ENCODE assay signal across 11 mouse cellular contexts in genomic region chr8:77488215-77488606, GRCm38 (mm10). TPM values are rescaled to one million over a fixed set of nuclear protein-coding genes. Genes with fewer than 3 reads are reported as not detected.
A peak's percentile ranks its signal among the peaks of the same experiment; 100 is the strongest.
DNase-seq lines count a peak whose midpoint lies in the region; ATAC-seq and TF ChIP-seq lines count a peak whose summit lies in the region.
"Had no signal": no experiment of that assay in that cellular context is flagged by ENCODE, and none has a peak within 500 bp of the region (broad histone marks: within the 10 kb centered on the region; RNA-seq: fewer than 3 reads in every experiment).

No protein-coding gene starts in this region.

- DNase-seq in embryonic facial prominence, embryonic 14.5 days (ENCODE audit: low spot score), result peak; percentile 58
- DNase-seq in embryonic facial prominence, embryonic 10.5 days (ENCODE audit: low spot score), result no peak
- DNase-seq in kidney, postnatal 0 days (ENCODE audit: low spot score), result peak; percentile 92
- no peak for DNase-seq in kidney, adult 2 months
- no peak for DNase-seq in thymus, postnatal 25 days
- DNase-seq in retina, postnatal 1 day, result no peak
- DNase-seq: gastrocnemius, postnatal 14 days had no signal

- 35% methylated on average over 4 of the region's 4 CpGs for WGBS in embryonic facial prominence, embryonic 14.5 days
- WGBS in embryonic facial prominence, embryonic 10.5 days, result 68% methylated on average over 4 of the region's 4 CpGs
- 32% methylated on average over 4 of the region's 4 CpGs for WGBS in kidney, postnatal 0 days
- 51% methylated on average over 4 of the region's 4 CpGs for WGBS in kidney, adult 2 months

- TF ChIP-seq POLR2A in kidney, adult 2 months (IDR thresholded peaks at IDR 0.05; ENCODE audit: low read depth, low read length), result no peak

- TF ChIP-seq CTCF in kidney, postnatal 0 days (IDR thresholded peaks at IDR 0.05; ENCODE audit: low read depth), result no peak
- no peak for TF ChIP-seq CTCF in kidney, adult 2 months (conservative IDR thresholded peaks at IDR 0.05; ENCODE audit: insufficient read depth, insufficient read length, low read depth, low read length)

- H3K27me3 ChIP-seq in embryonic facial prominence, embryonic 14.5 days (replicated peaks; ENCODE audit: control insufficient read depth, insufficient read depth, low read length), result no peaks in the 10 kb centered on the region
- H3K27me3 ChIP-seq in embryonic facial prominence, embryonic 10.5 days (replicated peaks; ENCODE audit: low read depth, poor library complexity, severe bottlenecking), result no peaks in the 10 kb centered on the region
- no peaks in the 10 kb centered on the region for H3K27me3 ChIP-seq in kidney, postnatal 0 days (ENCODE audit: insufficient read depth, low read length)
- H3K27me3 ChIP-seq in kidney, adult 2 months (replicated peaks; ENCODE audit: control insufficient read depth, insufficient read depth, low read length), result no peaks in the 10 kb centered on the region
- H3K27me3 ChIP-seq in megakaryocyte, embryonic 14.5 days (replicated peaks), result no peaks in the 10 kb centered on the region
- H3K27me3 ChIP-seq: forebrain, embryonic 13.5 days had no signal

- no peak overlapping the region for H3K9ac ChIP-seq in embryonic facial prominence, embryonic 14.5 days (ENCODE audit: low read depth, low read length)
- 0 out of 2 replicates have a peak overlapping the region, but pooled peaks have one; percentile 9 for H3K9ac ChIP-seq in kidney, postnatal 0 days (ENCODE audit: low read depth, low read length)
- H3K9ac ChIP-seq: forebrain, embryonic 13.5 days had no signal

- no peaks in the 10 kb centered on the region for H3K36me3 ChIP-seq in embryonic facial prominence, embryonic 14.5 days (ENCODE audit: control insufficient read depth, insufficient read depth, low read length)
- H3K36me3 ChIP-seq in embryonic facial prominence, embryonic 10.5 days (replicated peaks), result no peaks in the 10 kb centered on the region
- H3K36me3 ChIP-seq in kidney, postnatal 0 days (ENCODE audit: insufficient read depth, low read length), result no peaks in the 10 kb centered on the region
- no peaks in the 10 kb centered on the region for H3K36me3 ChIP-seq in kidney, adult 2 months (ENCODE audit: control insufficient read depth, insufficient read depth, low read length)
- H3K36me3 ChIP-seq in megakaryocyte, embryonic 14.5 days (replicated peaks; ENCODE audit: low read length), result peaks cover 14% of the 10 kb centered on the region

- 0 out of 2 replicates have a peak overlapping the region, but pooled peaks have one; percentile 1 for H3K27ac ChIP-seq in embryonic facial prominence, embryonic 14.5 days (replicated peaks; ENCODE audit: low read depth, low read length)
- H3K27ac ChIP-seq in embryonic facial prominence, embryonic 10.5 days (replicated peaks), result no peak overlapping the region
- H3K27ac ChIP-seq in kidney, postnatal 0 days, result peak overlapping the region; percentile 81
- H3K27ac ChIP-seq in kidney, adult 2 months (ENCODE audit: insufficient read depth, low read depth, low read length), result no peak overlapping the region
- H3K27ac ChIP-seq: forebrain, embryonic 13.5 days had no signal

- H3K4me2 ChIP-seq in embryonic facial prominence, embryonic 14.5 days (ENCODE audit: low read depth, low read length), result no peak overlapping the region
- H3K4me2 ChIP-seq in kidney, postnatal 0 days (ENCODE audit: low read length), result no peak overlapping the region
- H3K4me2 ChIP-seq: forebrain, embryonic 13.5 days had no signal

- H3K4me3 ChIP-seq in embryonic facial prominence, embryonic 14.5 days (ENCODE audit: low read depth, low read length), result no peak overlapping the region
- no peak overlapping the region for H3K4me3 ChIP-seq in embryonic facial prominence, embryonic 10.5 days
- no peak overlapping the region for H3K4me3 ChIP-seq in kidney, postnatal 0 days (replicated peaks; ENCODE audit: low read depth, low read length)
- no peak overlapping the region for H3K4me3 ChIP-seq in kidney, adult 2 months (ENCODE audit: insufficient read depth, low read depth, low read length)
- H3K4me3 ChIP-seq in megakaryocyte, embryonic 14.5 days (replicated peaks), result peak overlapping the region; percentile 44
- H3K4me3 ChIP-seq: forebrain, embryonic 13.5 days had no signal

- H3K9me3 ChIP-seq in embryonic facial prominence, embryonic 14.5 days (ENCODE audit: control insufficient read depth, low read length), result no peaks in the 10 kb centered on the region
- no peaks in the 10 kb centered on the region for H3K9me3 ChIP-seq in embryonic facial prominence, embryonic 10.5 days
- H3K9me3 ChIP-seq in kidney, postnatal 0 days (replicated peaks; ENCODE audit: low read length), result no peaks in the 10 kb centered on the region
- H3K9me3 ChIP-seq in megakaryocyte, embryonic 14.5 days, result no peaks in the 10 kb centered on the region
- H3K9me3 ChIP-seq: forebrain, embryonic 13.5 days had no signal

- peaks cover 32% of the 10 kb centered on the region for H3K4me1 ChIP-seq in embryonic facial prominence, embryonic 14.5 days (ENCODE audit: control insufficient read depth, insufficient read depth, low read length)
- H3K4me1 ChIP-seq in embryonic facial prominence, embryonic 10.5 days, result peaks cover 60% of the 10 kb centered on the region
- peaks cover 59% of the 10 kb centered on the region for H3K4me1 ChIP-seq in kidney, postnatal 0 days (replicated peaks; ENCODE audit: insufficient read depth, low read length)
- H3K4me1 ChIP-seq in kidney, adult 2 months (ENCODE audit: control insufficient read depth, insufficient read depth, low read length), result peaks cover 32% of the 10 kb centered on the region
- H3K4me1 ChIP-seq in megakaryocyte, embryonic 14.5 days, result peaks cover 98% of the 10 kb centered on the region
- H3K4me1 ChIP-seq: forebrain, embryonic 13.5 days had no signal

- ATAC-seq in embryonic facial prominence, embryonic 14.5 days (ENCODE audit: low read depth), result no peak
- 0 out of 2 replicates have a peak, but pooled peaks have one; percentile 5 for ATAC-seq in kidney, postnatal 0 days (replicated peaks; ENCODE audit: low FRiP score, low read depth)
- ATAC-seq in megakaryocyte, adult 5-6 weeks (ENCODE audit: poor library complexity, severe bottlenecking), result no peak
- ATAC-seq: forebrain, embryonic 13.5 days; hindbrain, embryonic 16.5 days had no signal

RNA-seq across cellular contexts. Expression of gene Arhgap10, which starts 29.5 kb away (rescaled TPM):
- polyA plus RNA-seq in embryonic facial prominence, embryonic 14.5 days (2014; fragmentation: Nextera tagmentation; extraction: Ambion mirVana), result 25.9 and 29.2 TPM in 2 replicates
- polyA plus RNA-seq in embryonic facial prominence, embryonic 10.5 days (2016; fragmentation: Nextera tagmentation; extraction: Ambion mirVana), result 25.5 and 26.1 TPM in 2 replicates
- polyA plus RNA-seq in kidney, postnatal 0 days (2015; fragmentation: Nextera tagmentation; extraction: Ambion mirVana), result 26.6 and 28.5 TPM in 2 replicates
- polyA plus RNA-seq in kidney, adult 2 months (2012; rRNA removed), result 26.9 and 28.0 TPM in 2 replicates
- polyA plus RNA-seq in megakaryocyte, embryonic 14.5 days (2012; ENCODE audit: insufficient read depth, low replicate concordance), result 88.6 and 107 TPM in 2 replicates
- total RNA-seq in megakaryocyte, adult 5-6 weeks (2015), result 3.9 and 5.2 TPM in 2 replicates
- 7.7 and 11.7 TPM in 2 replicates for total RNA-seq in megakaryocyte, adult 5-6 weeks (2017)

Comparison
In these comparisons a context has a peak if more than half of its experiments do, and no peak if none do; other contexts are left out.
1. DNase-seq: peak in embryonic facial prominence, embryonic 14.5 days (single experiment) and kidney, postnatal 0 days (single experiment); none in embryonic facial prominence, embryonic 10.5 days (single experiment), kidney, adult 2 months (single experiment), thymus, postnatal 25 days (single experiment) and retina, postnatal 1 day (single experiment).
2. H3K27ac ChIP-seq: peak in embryonic facial prominence, embryonic 14.5 days (single experiment) and kidney, postnatal 0 days (single experiment); none in embryonic facial prominence, embryonic 10.5 days (single experiment) and kidney, adult 2 months (single experiment).